Mouse (Mus musculus) embryonic facial prominence, embryonic 10.5 days (tissue): ENCODE measurements around the gene Cemip. TPM values are rescaled to one million over a fixed set of nuclear protein-coding genes. Genes with fewer than 3 reads are reported as not detected.
"Not testable (repeated sequence)": the region's sequence is repeated elsewhere in the genome, so short reads cannot be mapped to it uniquely, and the experiment has no call there.

Experiments used
- DNase-seq: peaks from one replicate; pipeline ENCODE4 v3.0.0-alpha.2; 2017; ENCODE audit warnings: low spot score
- H3K27ac ChIP-seq: fragments of 300-500 bp; sonication (generic); replicated peaks from 2 replicates; pipeline ENCODE4 v1.5.1; 2016; ENCODE audit warnings: mild to moderate bottlenecking
- H3K27me3 ChIP-seq: fragments of 300-500 bp; sonication (generic); replicated peaks from 2 replicates; pipeline ENCODE4 v1.6.1; 2016; ENCODE audit warnings: low read depth, mild to moderate bottlenecking; ENCODE audit not compliant: poor library complexity, severe bottlenecking
- H3K36me3 ChIP-seq: fragments of 300-500 bp; sonication (generic); replicated peaks from 2 replicates; pipeline ENCODE4 v1.6.1; 2016; ENCODE audit warnings: mild to moderate bottlenecking, moderate library complexity
- H3K4me1 ChIP-seq: fragments of 300-500 bp; sonication (generic); 2 replicates; pipeline ENCODE4 v1.6.1; 2016
- H3K4me3 ChIP-seq: fragments of 300-500 bp; sonication (generic); 2 replicates; pipeline ENCODE4 v1.5.1; 2016; ENCODE audit warnings: mild to moderate bottlenecking, moderate library complexity
- H3K9me3 ChIP-seq: fragments of 300-500 bp; sonication (generic); 2 replicates; pipeline ENCODE4 v1.6.1; 2016; ENCODE audit warnings: mild to moderate bottlenecking
- WGBS: fragments of 180-500 bp; shearing (Covaris S2); methylation state at CpG from one replicate; pipeline ENCODE4 v1.1.7; 2016; 5-methylcytosine and 5-hydroxymethylcytosine counted together
- polyA plus RNA-seq: library from polyadenylated mRNA; unstranded; fragments of >200 nt; fragmentation: Nextera tagmentation; extraction: Ambion mirVana; gene quantifications from 2 replicates; pipeline ENCODE4 v1.2.1, GENCODE M21; 2016

The Cemip gene
- polyA plus RNA-seq: 0.42 and 0.47 TPM in 2 replicates

- H3K4me1 ChIP-seq: peaks cover 22% of the 10 kb centered on the region
- H3K4me3 ChIP-seq: peak within 1 kb of the TSS; percentile 62
- H3K27me3 ChIP-seq: peaks cover 59% of the 10 kb centered on the region
- DNase-seq: peak; percentile 88
- H3K27ac ChIP-seq: no peak within 1 kb of the TSS
- no peaks in the 10 kb centered on the region for H3K9me3 ChIP-seq
- H3K36me3 ChIP-seq: no peaks in the 10 kb centered on the region
- under 1% methylated on average over 54 of the region's 54 CpGs for WGBS
These were observed at the start of gene Cemip for GRCm38 (mm10) chr7:84086039-84086829. Gene Cemip (minus strand): TSS chr7:84086502.

GRCm38 (mm10) chr7:84132704-84133103, 46.4 kb upstream of the Cemip start:
- Histone ChIP-seq H3K27me3 (no peaks in the 10 kb centered on the region), H3K4me3 (no peak overlapping the region), H3K27ac (no peak overlapping the region), H3K36me3 (no peaks in the 10 kb centered on the region), H3K9me3 (no peaks in the 10 kb centered on the region), H3K4me1 (peaks cover 28% of the 10 kb centered on the region)
- DNase-seq: no peak
- WGBS: 86% methylated on average over 1 of the region's 1 CpGs

DNA sequence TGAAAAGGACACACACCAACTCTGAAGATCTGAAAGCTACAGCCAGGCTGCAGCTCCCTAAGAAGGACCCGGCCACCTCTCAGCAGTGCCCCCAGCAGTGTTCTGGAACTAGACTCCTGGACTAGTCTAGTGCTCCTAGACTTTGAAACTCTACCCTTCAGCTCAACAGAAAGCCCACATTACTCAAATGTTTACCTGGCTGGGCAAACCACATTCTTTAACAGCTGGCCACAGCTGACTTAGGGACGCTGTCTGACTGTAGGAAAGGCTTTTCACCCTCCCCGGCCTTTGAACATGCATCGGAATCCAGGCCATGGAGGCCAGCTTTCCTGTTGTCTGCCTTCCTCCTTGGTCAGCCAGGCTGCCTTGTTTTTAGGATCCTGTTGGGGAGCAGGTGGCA, 45.4 kb upstream of the Cemip start:
- 81% methylated on average over 4 of the region's 4 CpGs for WGBS
- H3K27ac ChIP-seq: no peak overlapping the region
- H3K36me3 ChIP-seq: no peaks in the 10 kb centered on the region
- H3K4me1 ChIP-seq: peaks cover 28% of the 10 kb centered on the region
- H3K4me3 ChIP-seq: no peak overlapping the region
- no peaks in the 10 kb centered on the region for H3K27me3 ChIP-seq
- DNase-seq: no peak
- no peaks in the 10 kb centered on the region for H3K9me3 ChIP-seq

- no peaks in the 10 kb centered on the region for H3K36me3 ChIP-seq
- H3K9me3 ChIP-seq: no peaks in the 10 kb centered on the region
- DNase-seq: peak; percentile 31
- 75% methylated on average over 8 of the region's 8 CpGs for WGBS
- H3K27ac ChIP-seq: no peak overlapping the region
- H3K4me1 ChIP-seq: peaks cover 28% of the 10 kb centered on the region
- no peaks in the 10 kb centered on the region for H3K27me3 ChIP-seq
- H3K4me3 ChIP-seq: no peak overlapping the region
These were observed 42.4 kb upstream of the Cemip start for GRCm38 (mm10) chr7:84128661-84129060.

DNA sequence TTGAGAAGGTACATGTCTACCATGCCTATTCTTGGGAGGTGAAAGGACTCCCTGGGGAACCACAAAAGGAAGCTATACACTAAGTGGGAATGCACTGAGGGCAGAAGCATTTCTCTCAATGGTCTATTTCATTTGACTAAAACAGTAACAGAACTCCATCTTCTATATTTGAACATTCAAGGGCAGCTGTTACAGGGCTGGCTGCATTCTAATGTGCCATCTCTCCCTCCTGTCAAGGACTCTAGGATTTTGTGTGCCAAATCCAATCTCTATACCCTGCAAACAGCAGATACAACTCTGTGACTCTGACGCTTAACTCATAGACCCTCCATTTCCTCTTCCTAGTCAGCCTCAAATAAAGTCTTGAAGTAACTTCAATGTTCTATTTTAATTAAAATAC, 39.4 kb upstream of the Cemip start:
- 93% methylated on average over 1 of the region's 1 CpGs for WGBS

DNA sequence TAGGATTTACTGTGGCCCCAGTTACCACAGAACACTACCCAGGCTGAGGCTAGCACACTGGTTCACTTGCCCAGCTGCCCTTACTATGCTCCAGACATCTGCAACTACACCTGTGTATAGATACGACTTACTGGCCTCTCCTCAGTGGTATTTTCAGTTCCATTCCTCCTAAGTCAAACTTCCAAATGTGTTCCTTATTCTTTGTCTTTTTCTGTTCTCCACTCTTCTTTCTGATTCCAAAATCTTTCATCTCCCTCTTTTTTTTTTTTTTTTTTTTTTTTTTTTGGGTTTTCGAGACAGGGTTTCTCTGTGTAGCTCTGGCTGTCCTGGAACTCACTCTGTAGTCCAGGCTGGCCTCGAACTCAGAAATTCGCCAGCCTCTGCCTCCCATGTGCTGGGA, 37.3 kb upstream of the Cemip start:
- peaks cover 34% of the 10 kb centered on the region for H3K4me1 ChIP-seq
- H3K27me3 ChIP-seq, DNase-seq, H3K4me3 ChIP-seq, H3K9me3 ChIP-seq, H3K36me3 ChIP-seq, H3K27ac ChIP-seq: not testable (repeated sequence)
- 86% methylated on average over 4 of the region's 4 CpGs for WGBS

More for the DNA sequence above, 39.4 kb upstream of the Cemip start:
- Histone ChIP-seq H3K36me3 (no peaks in the 10 kb centered on the region), H3K27me3 (no peaks in the 10 kb centered on the region), H3K9me3 (no peaks in the 10 kb centered on the region), H3K27ac (no peak overlapping the region), H3K4me3 (no peak overlapping the region), H3K4me1 (peaks cover 31% of the 10 kb centered on the region)
- DNase-seq: no peak

- WGBS: 89% methylated on average over 3 of the region's 3 CpGs
These were observed 35.5 kb upstream of the Cemip start for GRCm38 (mm10) chr7:84121778-84122177.

GRCm38 (mm10) chr7:84120142-84120760, 33.9 kb upstream of the Cemip start:
- H3K4me1 ChIP-seq: peaks cover 40% of the 10 kb centered on the region
- no peak for DNase-seq
- peaks cover 12% of the 10 kb centered on the region; the same call in 1 of the 2 replicates for H3K36me3 ChIP-seq
- peak overlapping the region; percentile 37; the same call in 1 of the 2 replicates for H3K27ac ChIP-seq
- WGBS: 73% methylated on average over 5 of the region's 5 CpGs
- no peaks in the 10 kb centered on the region for H3K27me3 ChIP-seq
- H3K4me3 ChIP-seq: no peak overlapping the region
- H3K9me3 ChIP-seq: no peaks in the 10 kb centered on the region

More at GRCm38 (mm10) chr7:84121778-84122177, 35.5 kb upstream of the Cemip start:
- H3K4me3 ChIP-seq: no peak overlapping the region
- DNase-seq: no peak
- H3K4me1 ChIP-seq: peaks cover 40% of the 10 kb centered on the region
- H3K27ac ChIP-seq: no peak overlapping the region
- no peaks in the 10 kb centered on the region for H3K27me3 ChIP-seq
- peaks cover 3% of the 10 kb centered on the region; the same call in 1 of the 2 replicates for H3K36me3 ChIP-seq
- no peaks in the 10 kb centered on the region for H3K9me3 ChIP-seq

DNA sequence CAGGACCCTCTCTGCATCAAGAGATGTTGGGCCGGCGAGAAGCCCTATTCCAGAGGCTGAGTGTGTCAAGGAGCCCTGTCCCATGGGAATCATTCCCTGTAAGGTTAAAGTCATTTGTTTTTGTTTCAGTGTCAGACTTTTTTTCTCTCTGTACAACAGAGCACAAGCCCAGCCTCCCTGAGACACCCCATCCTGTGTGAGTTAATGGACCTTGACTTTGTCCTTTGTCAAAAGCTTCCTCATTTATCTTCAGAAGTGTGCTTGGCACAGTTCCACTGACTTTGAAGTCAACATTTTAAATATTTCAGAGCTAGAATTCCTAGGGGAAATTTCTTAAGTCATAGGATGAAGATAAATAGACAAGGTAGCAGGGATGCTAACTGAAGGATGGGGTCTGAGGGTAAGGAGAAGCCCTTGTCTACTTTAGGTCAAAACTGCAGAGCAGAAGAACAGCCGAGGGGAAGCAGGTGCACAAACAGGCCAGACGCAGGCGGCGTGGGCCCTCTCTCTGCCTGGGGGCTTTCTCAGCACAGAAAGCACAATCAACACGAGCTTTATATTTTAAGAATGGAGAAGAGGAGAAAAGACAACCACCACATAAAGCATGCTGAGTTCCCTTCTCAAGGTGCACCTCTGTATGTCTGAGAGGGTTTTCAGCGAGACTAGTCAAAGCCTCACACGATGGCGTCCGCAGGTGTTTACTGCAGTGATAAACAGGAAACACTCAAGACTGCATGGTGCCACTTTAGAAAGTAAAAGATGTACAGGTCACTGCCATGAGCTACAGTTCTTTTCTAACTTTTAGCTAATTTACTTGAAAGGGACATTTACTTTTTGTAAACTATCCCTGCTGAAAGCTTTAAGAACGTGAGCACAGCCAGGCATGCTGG, 33.2 kb upstream of the Cemip start:
- H3K9me3 ChIP-seq: no peaks in the 10 kb centered on the region
- no peak overlapping the region for H3K4me3 ChIP-seq
- no peak for DNase-seq
- no peak overlapping the region for H3K27ac ChIP-seq
- H3K36me3 ChIP-seq: peaks cover 14% of the 10 kb centered on the region
- H3K4me1 ChIP-seq: peaks cover 40% of the 10 kb centered on the region
- no peaks in the 10 kb centered on the region for H3K27me3 ChIP-seq
- WGBS: 79% methylated on average over 12 of the region's 12 CpGs

GRCm38 (mm10) chr7:84117543-84118122, 31.3 kb upstream of the Cemip start:
- Histone ChIP-seq H3K27me3 (no peaks in the 10 kb centered on the region), H3K4me3 (no peak overlapping the region), H3K9me3 (no peaks in the 10 kb centered on the region), H3K36me3 (peaks cover 32% of the 10 kb centered on the region), H3K4me1 (peaks cover 40% of the 10 kb centered on the region), H3K27ac (no peak overlapping the region)
- DNase-seq: no peak
- 90% methylated on average over 6 of the region's 6 CpGs for WGBS

GRCm38 (mm10) chr7:84116621-84117542, 30.6 kb upstream of the Cemip start:
- peaks cover 38% of the 10 kb centered on the region for H3K36me3 ChIP-seq
- H3K9me3 ChIP-seq: no peaks in the 10 kb centered on the region
- WGBS: 80% methylated on average over 7 of the region's 7 CpGs
- H3K4me3 ChIP-seq: no peak overlapping the region
- peaks cover 40% of the 10 kb centered on the region for H3K4me1 ChIP-seq
- no peak overlapping the region for H3K27ac ChIP-seq
- no peaks in the 10 kb centered on the region for H3K27me3 ChIP-seq
- DNase-seq: no peak
